16 mouse cellular contexts compared by ENCODE assay signal in the genomic region with DNA sequence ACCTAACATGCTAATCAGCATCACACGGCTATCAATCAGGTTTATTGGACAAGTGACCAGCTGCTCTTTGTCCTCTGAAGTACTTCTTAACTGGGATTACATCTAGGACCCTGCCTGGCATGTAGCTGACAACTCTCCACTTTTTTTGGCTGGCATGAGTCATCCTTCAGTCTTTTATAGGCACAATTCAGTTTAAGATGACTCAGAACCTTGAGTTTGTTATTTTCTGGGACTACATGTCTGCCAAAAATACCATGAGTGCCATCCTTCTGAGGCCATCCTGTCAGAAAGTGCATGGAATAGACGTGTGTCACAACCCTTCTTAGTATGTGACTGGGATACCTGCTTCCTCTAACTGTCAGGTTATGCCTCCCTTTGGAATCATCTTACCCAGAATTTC.
DNase-seq lines count a peak whose midpoint lies in the region; ATAC-seq and TF ChIP-seq lines count a peak whose summit lies in the region.
"Had no signal": no experiment of that assay in that cellular context is flagged by ENCODE, and none has a peak within 500 bp of the region (broad histone marks: within the 10 kb centered on the region; RNA-seq: fewer than 3 reads in every experiment).

No protein-coding gene starts in this region.

- peak; percentile 27 to 69 for DNase-seq in adrenal gland, adult (ENCODE audit: inconsistent age in 2 of 2, low spot score in 1 of 2)
- DNase-seq in adrenal gland, postnatal 4 days (ENCODE audit: low spot score in 2 of 2), result no peak
- peak; percentile 12 to 22 for DNase-seq in left cerebral cortex, adult 18-20 months (ENCODE audit: low spot score in 2 of 2)
- no peak for DNase-seq in left cerebral cortex, postnatal 10 days (ENCODE audit: extremely low spot score in 1 of 2, low spot score in 2 of 2)
- peak; percentile 53 for DNase-seq in Patski (ENCODE audit: low read depth, low spot score)
- DNase-seq in left cerebral cortex, postnatal 14 days (ENCODE audit: low spot score in 2 of 2), result peak; percentile 17 to 52
- DNase-seq in kidney, postnatal 14 days, result no peak
- DNase-seq: cerebellum, adult 9-11 months; gastrocnemius, postnatal 14 days; lung, adult 2 months; right cerebral cortex, postnatal 14 days had no signal

- CTCF ChIA-PET in Patski (lab: Charles Lee), result no interaction called here

- ATAC-seq in Patski, result peak; percentile 98
- ATAC-seq in midbrain, embryonic 16.5 days, result no peak

- in situ Hi-C loops in Patski (cut with MboI; ENCODE audit: low pct_unique_long_range_greater_than_20kb), result no loop called here

- intact Hi-C loops in left cerebral cortex, postnatal 10 days (cut with DNase I), result no loop called here
- intact Hi-C loops in left cerebral cortex, postnatal 14 days (cut with DNase I), result no loop called here

- no peaks in the 10 kb centered on the region for H3K4me1 ChIP-seq in midbrain, embryonic 16.5 days (ENCODE audit: control insufficient read depth, insufficient read depth, low read length)
- H3K4me1 ChIP-seq: embryonic facial prominence, embryonic 13.5 days; forebrain, embryonic 12.5 days; heart, embryonic 10.5 days had no signal

- H3K36me3 ChIP-seq in midbrain, embryonic 16.5 days (ENCODE audit: control insufficient read depth, insufficient read depth, low read length), result no peaks in the 10 kb centered on the region
- H3K36me3 ChIP-seq: embryonic facial prominence, embryonic 13.5 days; forebrain, embryonic 12.5 days; heart, embryonic 10.5 days had no signal

- H3K4me3 ChIP-seq in midbrain, embryonic 16.5 days (ENCODE audit: low read depth, low read length), result no peak overlapping the region
- H3K4me3 ChIP-seq: embryonic facial prominence, embryonic 13.5 days; forebrain, embryonic 12.5 days; heart, embryonic 10.5 days had no signal

- TF ChIP-seq CTCF in Patski (IDR thresholded peaks at IDR 0.05), result no peak

- H3K27me3 ChIP-seq in Patski, result no peaks in the 10 kb centered on the region
- H3K27me3 ChIP-seq in midbrain, embryonic 16.5 days (ENCODE audit: control insufficient read depth, insufficient read depth, low read depth, low read length), result no peaks in the 10 kb centered on the region
- H3K27me3 ChIP-seq: embryonic facial prominence, embryonic 13.5 days; forebrain, embryonic 12.5 days had no signal

- H3K9ac ChIP-seq in midbrain, embryonic 16.5 days (ENCODE audit: low read depth, low read length), result no peak overlapping the region
- H3K9ac ChIP-seq: embryonic facial prominence, embryonic 13.5 days; forebrain, embryonic 12.5 days had no signal

- no peaks in the 10 kb centered on the region for H3K9me3 ChIP-seq in midbrain, embryonic 16.5 days (replicated peaks; ENCODE audit: control insufficient read depth, low read length, poor library complexity, severe bottlenecking)
- H3K9me3 ChIP-seq: embryonic facial prominence, embryonic 13.5 days; forebrain, embryonic 12.5 days; heart, embryonic 10.5 days had no signal

- no peak overlapping the region for H3K27ac ChIP-seq in midbrain, embryonic 16.5 days (ENCODE audit: low read length)
- H3K27ac ChIP-seq: embryonic facial prominence, embryonic 13.5 days; forebrain, embryonic 12.5 days; heart, embryonic 10.5 days; kidney, postnatal 0 days had no signal

- POLR2A ChIA-PET in Patski (lab: Charles Lee), result no interaction called here

- WGBS in midbrain, embryonic 16.5 days, result 59% methylated on average over 2 of the region's 2 CpGs

- H3K4me2 ChIP-seq in midbrain, embryonic 16.5 days (ENCODE audit: low read length), result no peak overlapping the region
- H3K4me2 ChIP-seq: embryonic facial prominence, embryonic 13.5 days; forebrain, embryonic 12.5 days had no signal

Comparison
In these comparisons a context has a peak if more than half of its experiments do, and no peak if none do; other contexts are left out.
1. DNase-seq: peak in adrenal gland, adult (2 of 2), left cerebral cortex, adult 18-20 months (2 of 2), Patski (single experiment) and left cerebral cortex, postnatal 14 days (2 of 2); none in adrenal gland, postnatal 4 days (0 of 2), left cerebral cortex, postnatal 10 days (0 of 2) and kidney, postnatal 14 days (single experiment).